Mouse (Mus musculus) cerebellum, postnatal 25 days (tissue): ENCODE measurements around the gene Sh2b2.

Experiments used
- DNase-seq, 2 experiments: peaks; one replicate each; pipeline ENCODE4 v3.0.0; 2021; ENCODE audit warnings: mixed read lengths in 2 of 2

Gene Sh2b2

GRCm38 (mm10) chr5:136179594-136179993, 66.8 kb downstream of the Sh2b2 start:
- DNase-seq = no peak

GRCm38 (mm10) chr5:136173606-136174463, 72.5 kb downstream of the Sh2b2 start:
- DNase-seq = peak; percentile 70 to 88

- no peak for DNase-seq
These were observed 73.4 kb downstream of the Sh2b2 start for GRCm38 (mm10) chr5:136172939-136173338.

- peak in 1 of 2 experiments; percentile 15 for DNase-seq
These were observed 74.7 kb downstream of the Sh2b2 start for GRCm38 (mm10) chr5:136171363-136172341.

- DNase-seq = peak; percentile 87 to 93
These were observed 75.6 kb downstream of the Sh2b2 start, which contains the start of gene Orai2 for GRCm38 (mm10) chr5:136170512-136171362. Gene Orai2, minus strand, starts transcription at chr5:136170713.

- peak; percentile 65 to 66 for DNase-seq
These were observed 76.5 kb downstream of the Sh2b2 start for GRCm38 (mm10) chr5:136169626-136170511.
